Mouse (Mus musculus) erythroblast, adult 5-6 weeks (primary cell): ENCODE measurements around the gene Arl15. TPM values are rescaled to one million over a fixed set of nuclear protein-coding genes. Genes with fewer than 3 reads are reported as not detected.
A peak's percentile ranks its signal among the peaks of the same experiment; 100 is the strongest.
"Not testable (repeated sequence)": the region's sequence is repeated elsewhere in the genome, so short reads cannot be mapped to it uniquely, and the experiment has no call there.

Experiments
- ATAC-seq: replicated peaks from 2 replicates; pipeline ENCODE4 v1.8.0; 2016; ENCODE audit warnings: moderate number of reproducible peaks, mild to moderate bottlenecking, moderate TSS enrichment, inconsistent platforms; ENCODE audit not compliant: poor library complexity, low FRiP score, severe bottlenecking
- total RNA-seq, 2 experiments: library from RNA; stranded (forward) in 1 of 2; stranded (reverse) in 1 of 2; fragments of 150-400 nt in 1 of 2; fragments of 200-764, 138-1000 nt in 1 of 2; gene quantifications; 2 replicates each; pipeline versions ENCODE4 v1.2.3 to v1.2.4; 2015 to 2017; ENCODE audit warnings: low replicate concordance in 2 of 2

The Arl15 gene
- total RNA-seq (2015; ENCODE audit: low replicate concordance) (1.3 and 7.3 TPM in 2 replicates), total RNA-seq (2017; ENCODE audit: low replicate concordance) (4.0 and 9.0 TPM in 2 replicates)

DNA sequence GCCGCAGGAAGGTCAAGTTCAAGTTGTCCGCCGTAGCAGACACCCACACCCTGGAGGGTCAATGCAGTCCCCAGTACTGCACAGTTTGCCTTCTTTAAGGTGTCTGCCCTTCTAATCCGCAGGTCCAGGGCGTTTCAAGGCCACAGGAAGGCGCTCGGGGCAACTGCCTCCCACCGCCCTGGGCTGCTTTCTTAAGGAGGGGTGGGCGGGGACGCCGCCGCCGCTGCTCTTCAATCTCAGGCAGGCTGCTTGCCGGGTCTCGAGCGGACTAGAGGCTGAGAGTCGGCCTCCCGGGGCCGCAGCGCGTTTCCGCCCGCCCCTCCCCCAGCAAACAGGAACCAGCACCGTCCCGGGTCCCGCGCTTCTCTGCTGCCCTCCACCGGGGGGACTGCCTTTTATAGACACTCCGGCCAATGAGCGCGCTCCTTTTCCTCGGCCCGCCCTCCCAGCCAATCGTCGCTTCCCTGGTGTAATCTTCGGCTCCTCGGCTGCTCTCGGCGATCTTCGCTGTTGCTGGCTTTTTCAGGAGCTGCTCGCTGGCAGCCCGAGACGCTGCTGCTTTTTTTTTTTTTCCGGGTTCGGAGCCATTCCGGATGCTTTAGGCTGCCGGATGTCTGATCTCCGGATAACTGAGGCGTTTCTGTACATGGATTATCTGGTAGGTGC lies at the start of gene Arl15:
TSS of gene Arl15 (plus strand) at position 467 of the 666 bp plus-strand sequence.
- peak; percentile 96 for ATAC-seq

DNA sequence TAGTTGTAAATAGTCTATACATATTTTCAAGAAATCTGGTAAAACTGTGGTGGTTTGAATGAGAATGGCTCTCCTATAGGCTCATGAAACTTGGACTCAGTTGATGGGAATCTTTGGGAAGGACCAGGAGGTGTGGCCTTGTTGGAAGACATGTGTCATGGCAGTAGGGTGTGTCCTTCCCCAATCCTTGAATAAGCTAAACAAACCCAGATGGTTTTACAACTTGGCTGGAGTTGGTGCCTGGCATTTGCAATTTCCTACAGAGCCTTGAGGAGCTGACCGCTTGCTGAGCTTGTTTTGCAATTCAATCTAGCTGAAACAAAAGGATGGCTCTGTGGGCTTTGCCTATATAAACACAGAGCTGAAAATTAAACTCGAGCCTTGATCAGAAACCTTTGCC lies 49.0 kb upstream of the Arl15 start:
- no peak for ATAC-seq

DNA sequence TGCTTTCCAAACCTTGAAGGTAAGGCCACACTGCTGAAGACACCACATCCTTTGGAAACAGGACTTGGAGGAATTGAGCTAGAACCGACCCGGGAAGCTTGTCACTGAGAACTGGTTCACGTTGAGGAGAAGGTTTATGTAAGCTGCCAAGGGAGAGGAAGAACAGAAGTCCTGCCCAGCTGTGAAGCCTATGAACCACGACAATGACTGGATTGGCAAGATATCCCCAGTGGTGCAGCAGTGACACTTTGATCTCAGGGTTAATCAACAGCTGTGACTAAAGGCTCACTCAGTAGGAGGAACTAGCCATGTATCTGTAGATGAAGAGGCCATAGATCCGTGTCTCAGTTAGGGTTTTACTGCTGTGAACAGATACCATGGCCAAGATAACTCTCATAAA lies 43.5 kb upstream of the Arl15 start:
- ATAC-seq, result no peak

DNA sequence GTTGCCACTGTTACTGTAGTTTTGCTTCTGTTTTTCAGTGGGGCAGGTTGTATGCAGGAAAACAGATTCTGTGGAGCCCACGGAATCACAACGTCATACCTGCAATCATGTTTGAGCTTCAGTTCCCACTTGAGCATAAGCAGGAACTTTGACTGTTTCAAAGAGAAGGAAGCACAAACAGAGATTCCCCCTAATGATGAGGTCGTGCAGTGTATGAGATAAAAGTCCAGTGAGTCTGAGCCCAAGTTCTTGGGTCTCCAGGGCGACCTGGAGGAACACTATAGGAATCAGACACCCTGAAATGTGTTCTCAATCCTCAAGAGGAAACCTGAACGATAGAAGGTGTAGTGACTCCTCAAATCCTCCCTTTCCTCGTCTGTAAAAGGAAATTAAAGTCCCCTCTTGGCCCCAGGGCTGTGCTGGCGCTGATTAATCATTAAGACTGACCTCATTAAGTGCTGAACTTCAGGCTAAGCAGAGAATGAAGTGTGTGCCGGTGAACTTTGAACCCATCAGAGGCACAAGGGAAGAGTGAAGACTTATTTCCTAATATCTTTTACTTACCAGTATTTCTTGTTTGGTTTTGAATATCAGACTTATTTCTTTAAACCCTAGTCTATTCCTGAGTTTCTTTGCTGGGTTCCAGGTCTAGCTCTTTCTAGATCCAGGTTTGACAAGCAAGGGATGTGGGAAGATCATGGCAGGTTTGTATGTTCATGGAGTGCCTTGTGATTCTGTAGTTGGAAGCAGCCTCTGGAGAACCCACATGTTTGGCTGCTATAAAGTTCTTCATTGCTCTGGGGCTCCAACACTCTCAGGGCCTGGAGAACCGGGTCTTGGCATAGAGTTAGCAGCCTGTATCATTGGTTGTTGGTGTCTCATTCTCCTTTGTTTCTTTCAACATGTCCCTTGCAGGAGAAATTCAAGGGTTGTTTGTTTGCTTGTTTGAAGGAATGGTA lies 39.3 kb upstream of the Arl15 start:
- no peak for ATAC-seq

DNA sequence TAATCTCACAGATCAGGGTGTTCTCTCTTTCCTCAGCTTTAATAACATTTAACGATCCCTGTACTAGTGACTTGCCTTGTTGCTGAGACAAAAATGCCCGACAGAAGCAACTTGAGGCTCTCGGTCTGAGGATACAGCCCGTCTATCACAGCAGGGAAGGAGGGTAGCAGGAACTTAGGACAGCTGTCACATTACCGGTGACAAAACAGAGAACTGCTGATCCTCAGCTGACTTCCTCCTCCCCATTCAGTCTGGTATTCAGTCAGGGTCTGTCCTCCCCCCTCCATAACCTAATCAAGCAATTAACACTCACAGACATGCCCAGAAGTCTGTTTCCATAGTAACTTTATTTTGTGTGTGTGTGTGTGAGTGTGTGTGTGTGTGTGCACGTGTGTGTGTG lies 38.5 kb upstream of the Arl15 start:
- no peak for ATAC-seq

DNA sequence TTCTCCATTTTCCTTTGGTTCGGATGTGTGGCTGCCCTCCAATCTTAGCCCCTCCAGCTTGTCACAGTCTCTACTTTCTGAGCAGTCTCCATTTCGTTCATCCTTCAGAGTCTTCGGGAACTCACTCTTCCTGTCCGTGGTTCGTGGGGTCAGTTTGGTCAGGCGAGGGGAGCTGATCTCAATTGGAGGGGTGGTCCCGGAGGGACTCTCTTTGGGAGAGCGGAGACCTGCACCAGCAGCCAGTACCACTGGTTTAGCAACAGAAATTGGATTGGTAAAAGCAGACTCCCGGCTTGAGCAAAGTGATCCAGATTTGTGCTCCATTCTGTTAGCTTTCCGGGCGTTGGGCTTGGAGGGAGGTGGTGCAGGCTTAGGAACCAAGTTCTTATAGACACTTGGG lies 32.6 kb upstream of the Arl15 start:
- no peak for ATAC-seq

DNA sequence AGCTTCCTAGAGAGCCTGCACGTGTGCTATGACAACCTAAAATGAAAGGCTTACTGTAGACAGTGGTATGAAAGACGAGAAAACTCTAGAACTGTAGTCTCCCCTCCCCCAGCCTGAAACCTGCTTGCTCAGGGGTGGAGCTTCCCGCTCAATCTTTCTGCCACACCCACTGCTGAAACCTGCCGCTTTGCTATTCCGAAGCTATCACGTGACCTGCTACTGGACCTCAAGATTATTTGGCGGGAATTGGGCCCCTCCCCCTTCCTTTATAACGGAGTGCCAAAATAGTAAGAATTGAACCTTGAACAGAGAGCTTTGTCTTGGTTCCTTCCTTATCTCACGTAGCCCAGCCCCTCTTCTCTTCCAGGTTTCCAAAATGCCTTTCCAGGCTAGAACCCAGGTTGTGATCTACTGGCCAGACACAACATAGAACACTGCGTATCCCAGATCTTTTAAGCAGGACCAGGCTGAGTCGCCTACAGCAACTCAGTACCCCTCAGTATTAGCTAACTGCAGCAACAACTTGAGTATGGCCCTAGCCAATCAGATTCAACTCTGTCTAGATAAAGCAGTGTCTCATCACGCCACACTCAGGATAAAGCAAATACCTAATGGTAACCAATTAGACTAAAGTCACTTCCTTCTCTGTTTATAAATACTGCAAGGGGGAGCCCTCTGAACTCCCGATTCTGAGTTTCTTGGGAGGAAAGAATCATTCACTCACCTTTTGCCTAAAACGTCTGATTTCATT lies 31.4 kb upstream of the Arl15 start:
- no peak for ATAC-seq

DNA sequence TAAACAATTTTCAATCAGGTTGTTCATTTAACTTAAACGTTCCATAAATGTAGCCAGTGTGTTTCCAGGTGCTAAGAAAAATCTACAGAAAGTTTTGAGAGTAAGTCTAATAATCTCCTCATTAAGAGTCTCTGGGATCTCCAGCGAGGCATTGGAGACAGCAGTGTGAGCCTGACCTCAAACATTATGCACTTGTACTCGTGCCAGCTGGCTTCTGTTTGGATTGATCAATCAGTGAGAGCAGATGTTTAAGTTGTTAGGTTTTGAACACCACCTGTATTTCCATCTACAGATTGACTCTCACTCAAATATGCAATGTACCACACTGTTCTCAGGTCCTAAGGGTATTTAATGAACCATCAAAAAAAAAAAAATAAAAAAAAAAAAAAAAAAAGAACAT lies 28.9 kb upstream of the Arl15 start:
- ATAC-seq, result no peak

DNA sequence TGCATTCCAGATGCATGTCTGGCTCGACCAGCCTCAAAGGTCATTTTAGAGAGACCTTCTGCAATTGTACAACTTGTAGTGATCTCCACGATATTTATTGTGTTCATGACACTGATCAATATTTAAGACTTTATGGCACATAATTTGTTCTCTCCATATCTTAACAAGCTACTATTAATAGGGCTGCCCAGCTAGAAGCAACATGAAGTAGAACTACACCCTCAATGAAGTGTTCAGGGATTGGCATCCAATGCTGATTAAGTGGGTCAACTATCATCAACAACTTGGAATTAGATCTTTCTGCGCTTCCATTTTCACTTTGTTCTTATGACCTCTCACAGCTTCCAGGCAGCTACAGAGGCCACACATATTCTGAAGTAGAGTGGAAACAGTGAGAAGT lies 24.5 kb upstream of the Arl15 start:
- no peak for ATAC-seq

DNA sequence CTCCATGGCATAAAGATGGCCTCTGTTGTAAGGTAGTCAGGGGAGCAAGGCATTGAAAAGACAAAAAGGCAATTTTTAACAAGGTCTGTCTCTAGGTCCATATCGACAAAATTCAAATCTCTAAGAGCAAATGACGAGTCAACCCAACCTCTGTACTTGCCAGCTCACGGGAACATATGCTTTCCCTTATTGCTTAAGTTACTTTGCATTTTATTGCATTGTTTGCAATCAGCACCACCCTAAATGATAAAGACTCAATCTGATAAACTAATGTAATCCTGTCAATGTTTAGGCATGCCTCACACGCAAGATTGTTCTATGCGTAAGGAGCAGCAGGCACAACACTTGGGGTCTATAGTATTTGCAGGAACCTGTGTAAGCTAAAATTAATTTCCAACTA lies 24.0 kb upstream of the Arl15 start:
- ATAC-seq, result no peak

DNA sequence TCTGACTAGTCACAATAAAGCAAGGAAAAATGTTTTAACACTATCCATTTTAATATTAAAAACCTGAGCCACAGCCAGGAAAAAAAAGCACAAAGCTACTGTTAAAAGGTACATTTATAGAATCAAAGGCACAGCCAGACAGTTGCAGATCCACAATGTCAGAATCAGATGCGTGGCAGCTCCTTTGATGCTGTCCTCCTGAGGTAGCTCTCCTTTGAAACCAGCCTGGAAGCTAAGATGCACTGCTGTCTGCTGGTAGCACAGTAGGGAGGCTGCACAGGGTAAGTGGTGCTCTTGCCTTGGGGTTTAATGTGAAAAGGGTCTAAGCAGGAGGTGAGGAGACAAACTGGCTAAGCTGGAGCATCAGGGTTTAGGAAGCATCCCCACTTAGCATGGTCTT lies 23.0 kb upstream of the Arl15 start:
- ATAC-seq, result no peak

DNA sequence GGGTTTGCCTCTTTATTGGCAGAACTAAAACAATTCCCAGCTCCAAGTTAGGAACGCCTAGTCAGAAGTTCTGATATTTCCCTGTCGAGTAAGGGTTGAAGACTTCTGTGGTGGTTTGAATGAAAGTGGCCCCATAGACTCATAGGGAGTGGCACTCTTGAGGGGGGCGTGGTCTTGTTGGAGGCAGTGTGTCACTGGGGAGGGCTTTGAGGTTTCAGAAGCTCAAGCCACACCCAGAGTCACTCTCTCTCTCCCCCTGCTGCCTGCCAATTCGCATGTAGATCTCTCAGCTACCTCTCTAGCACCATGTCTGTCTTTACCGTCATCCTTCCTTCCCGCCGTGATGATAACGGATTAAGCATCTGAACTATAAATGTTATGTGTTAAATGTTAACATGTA lies 19.5 kb upstream of the Arl15 start:
- no peak for ATAC-seq

DNA sequence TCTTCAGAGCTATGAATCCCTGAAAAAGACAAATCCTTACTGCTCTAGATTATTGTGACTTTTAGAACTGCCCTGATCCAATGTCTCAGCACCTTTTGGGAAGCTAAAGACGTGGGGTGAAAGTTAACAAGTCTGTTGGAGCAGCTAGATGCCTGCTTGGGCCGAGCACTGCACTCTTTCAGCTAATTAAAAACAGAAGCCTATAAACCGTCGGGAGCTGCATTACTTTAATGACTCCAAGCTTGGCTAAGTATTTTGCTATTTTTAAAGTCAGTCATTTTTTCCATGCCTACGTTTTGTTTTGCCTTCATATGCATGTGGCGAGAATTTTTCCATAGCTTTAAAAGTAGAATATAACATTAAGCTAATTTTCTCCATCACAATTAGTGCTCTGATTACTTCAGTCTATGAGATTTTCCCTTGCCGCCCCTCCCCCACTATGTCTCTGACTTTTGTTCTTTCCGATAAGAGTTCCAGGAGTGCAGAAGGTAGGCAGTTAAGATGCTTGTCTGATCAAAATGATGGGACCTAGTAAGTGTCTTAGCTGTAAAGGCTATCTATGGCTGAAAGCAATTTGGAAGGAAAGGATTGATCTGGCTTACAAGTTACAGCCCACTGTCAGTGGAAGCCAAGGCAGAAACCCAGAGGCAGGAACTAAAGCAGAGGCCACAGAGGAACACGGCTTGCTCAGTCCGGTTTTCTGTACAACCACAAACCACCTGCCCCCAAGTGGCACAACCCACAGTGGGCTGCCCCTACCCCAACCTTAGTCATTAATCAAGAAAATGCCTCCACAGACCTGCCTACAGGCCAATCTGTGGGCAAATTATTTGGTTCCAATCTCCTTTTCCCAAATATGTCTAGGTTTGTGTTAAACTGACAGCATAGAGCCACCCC lies 18.8 kb upstream of the Arl15 start:
- no peak for ATAC-seq

DNA sequence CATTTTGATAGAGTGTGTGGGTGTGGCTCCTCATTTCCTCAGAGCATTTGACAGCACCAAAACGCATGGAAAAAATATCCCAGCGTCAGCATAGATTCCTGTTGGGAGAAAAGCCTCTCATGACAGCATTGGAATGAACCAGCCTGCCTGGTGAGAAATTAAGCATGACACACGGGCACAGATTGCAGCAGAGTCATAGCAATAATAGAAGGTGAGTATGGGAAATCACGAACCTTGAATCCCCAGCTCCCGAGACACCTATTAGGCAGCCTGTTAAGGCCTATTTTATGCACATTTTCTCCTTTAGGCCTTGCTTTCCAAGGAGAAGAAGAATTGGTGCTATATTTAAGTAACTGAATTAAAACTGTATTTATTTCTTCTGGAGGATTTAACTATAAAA lies 8.5 kb upstream of the Arl15 start:
- ATAC-seq, result no peak

DNA sequence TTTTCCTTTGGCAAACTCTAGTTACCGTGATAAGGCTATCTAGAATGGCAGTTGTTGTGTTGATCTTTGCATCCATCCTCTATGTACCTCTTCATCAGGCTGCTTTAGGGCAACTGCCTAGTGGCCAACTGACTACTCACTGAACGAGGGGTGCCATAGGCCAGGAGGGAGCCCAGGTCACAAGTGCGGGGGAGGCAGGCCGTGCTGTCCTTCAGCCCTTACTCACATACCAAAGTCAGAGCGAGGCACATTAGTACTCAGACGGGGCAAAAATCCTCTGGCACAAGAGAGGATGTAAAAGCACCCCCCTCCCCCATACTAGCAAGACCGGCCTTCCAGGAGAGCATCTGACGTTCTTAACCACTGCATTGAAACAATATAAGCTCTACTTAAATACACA lies 7.2 kb upstream of the Arl15 start:
- no peak for ATAC-seq

DNA sequence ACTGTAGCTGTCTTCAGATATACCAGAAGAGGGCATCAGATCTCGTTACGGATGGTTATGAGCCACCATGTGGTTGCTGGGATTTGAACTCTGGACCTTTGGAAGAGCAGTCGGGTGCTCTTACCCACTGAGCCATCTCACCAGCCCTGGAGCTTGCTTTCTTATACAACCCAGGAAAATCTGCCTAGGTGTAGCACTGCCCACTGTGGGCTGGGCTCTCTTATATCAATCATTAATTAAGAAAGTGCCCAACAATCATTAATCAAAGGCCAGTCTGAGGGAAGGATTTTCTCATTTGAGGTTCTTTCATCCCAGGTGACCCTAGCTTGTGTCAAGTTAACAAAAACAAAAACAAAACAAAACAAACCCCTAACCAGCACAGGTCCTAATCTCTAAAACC lies 4.3 kb upstream of the Arl15 start:
- ATAC-seq, result not testable (repeated sequence)

DNA sequence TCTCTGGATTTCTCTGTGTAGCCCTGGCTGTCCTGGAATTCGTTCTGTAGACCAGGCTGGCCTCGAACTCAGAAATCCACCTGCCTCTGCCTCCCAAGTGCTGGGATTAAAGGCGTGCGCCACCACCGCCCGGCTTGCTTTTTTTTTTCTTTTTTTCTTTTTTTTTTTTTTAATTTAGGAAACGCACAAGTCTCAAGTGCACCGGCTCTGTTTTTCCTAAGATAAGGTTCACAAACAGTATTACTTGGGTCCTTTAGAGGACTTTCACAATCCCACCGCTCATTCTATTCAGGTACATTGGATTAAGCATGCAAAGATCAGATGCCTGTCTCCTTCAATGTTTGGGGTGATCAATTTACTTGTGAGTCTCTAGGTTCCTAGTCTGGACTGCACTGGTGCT lies 668 bp upstream of the Arl15 start:
- ATAC-seq, result no peak

DNA sequence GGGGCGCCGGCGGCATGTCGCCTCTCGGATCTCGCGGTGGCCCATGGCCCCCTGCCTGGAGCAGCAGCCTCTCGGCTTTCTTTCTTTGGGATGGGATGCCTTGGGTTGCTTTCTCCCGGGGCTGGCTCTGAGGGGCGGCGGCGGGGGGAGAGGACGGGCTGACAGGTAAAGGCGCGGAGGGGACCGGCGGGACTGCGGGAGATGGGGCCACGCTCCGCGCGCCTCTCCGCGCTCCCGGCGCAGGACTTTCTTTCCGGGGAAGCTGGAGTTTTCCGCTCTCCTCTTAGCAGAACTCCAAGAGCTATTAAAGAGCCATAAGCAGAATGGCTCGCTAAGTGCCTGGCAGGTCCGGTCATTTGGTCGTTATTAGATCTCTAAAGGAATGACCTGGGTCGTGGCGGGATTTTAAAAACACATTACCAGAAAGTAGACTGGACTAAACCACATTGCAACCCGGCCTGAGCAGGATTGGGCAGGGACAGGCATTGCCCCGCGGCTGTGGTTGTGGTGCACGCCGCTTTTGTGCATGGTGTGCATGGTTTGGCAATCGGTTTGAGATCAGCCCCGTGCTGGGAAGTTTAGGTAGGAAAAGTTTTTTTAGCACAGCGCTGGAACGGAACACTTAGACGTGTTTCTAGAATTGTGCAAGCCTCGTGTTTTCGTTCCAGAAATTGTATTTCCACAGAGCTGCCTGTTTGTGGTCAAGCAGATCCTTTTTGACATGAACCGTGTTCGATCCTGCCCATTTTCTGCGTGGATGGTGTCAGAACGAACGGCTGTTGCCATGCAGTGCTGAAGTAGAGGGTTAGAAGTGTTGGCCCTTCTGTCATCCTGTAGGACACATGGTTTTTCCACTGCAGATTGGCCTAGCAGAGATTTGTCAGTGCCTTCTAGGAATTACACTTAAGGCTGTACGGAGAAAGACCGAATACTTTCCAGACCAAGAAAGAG lies 675 bp downstream of the Arl15 start:
- ATAC-seq, result peak; percentile 61
